Mouse (Mus musculus): ENCODE results near the gene Slc25a19.

- no peak for TF ChIP-seq CTCF (IDR thresholded peaks at IDR 0.05; ENCODE audit: extremely low read depth, insufficient read depth, low read length)
- no peak for TF ChIP-seq POLR2A (IDR thresholded peaks at IDR 0.05; ENCODE audit: extremely low read depth, insufficient read depth, low read length)
Measured at GRCm38 (mm10) chr11:115584376-115585073, 43.6 kb downstream of the Slc25a19 start.
